In genomic region chr17:14703771-14704170, GRCm38 (mm10) we compare ENCODE assay signal across 26 mouse cellular contexts. TPM values are rescaled to one million over a fixed set of nuclear protein-coding genes. Genes with fewer than 3 reads are reported as not detected.
DNase-seq lines count a peak whose midpoint lies in the region; TF ChIP-seq lines count a peak whose summit lies in the region.
"Had no signal": no experiment of that assay in that cellular context is flagged by ENCODE, and none has a peak within 500 bp of the region (broad histone marks: within the 10 kb centered on the region; RNA-seq: fewer than 3 reads in every experiment).

No protein-coding gene starts in this region.

- no peak for TF ChIP-seq POLR2A in myocyte (IDR thresholded peaks at IDR 0.05; ENCODE audit: insufficient read length, low read depth)

- H3K27me3 ChIP-seq in C2C12 (ENCODE audit: control insufficient read depth, insufficient read depth, insufficient read length) (no peaks in the 10 kb centered on the region), myocyte (ENCODE audit: control insufficient read depth, insufficient read depth, insufficient read length) (no peaks in the 10 kb centered on the region)
- H3K27me3 ChIP-seq: heart, embryonic 15.5 days; limb, embryonic 15.5 days; neural tube, embryonic 15.5 days had no signal

- H3K79me2 ChIP-seq in C2C12 (ENCODE audit: control insufficient read depth, insufficient read depth), result no peaks in the 10 kb centered on the region
- no peaks in the 10 kb centered on the region for H3K79me2 ChIP-seq in myocyte (ENCODE audit: control insufficient read depth, insufficient read depth)

- no peak overlapping the region for H3ac ChIP-seq in C2C12 (ENCODE audit: control insufficient read depth, insufficient read length, low read depth)
- no peak overlapping the region for H3ac ChIP-seq in myocyte (ENCODE audit: control insufficient read depth, insufficient read length)

- peak; percentile 93 for DNase-seq in heart, adult 11 months
- no peak for DNase-seq in heart, adult 8-10 months (ENCODE audit: low spot score)
- no peak for DNase-seq in layer of hippocampus, adult 2 months (ENCODE audit: low spot score in 2 of 2)
- DNase-seq in layer of hippocampus, postnatal 25 days (ENCODE audit: extremely low spot score in 1 of 2, low spot score in 1 of 2), result no peak
- DNase-seq in left cerebral cortex, adult 9 months (ENCODE audit: low spot score in 2 of 2), result no peak
- DNase-seq: adrenal gland, postnatal 14 days; B cell, adult 2 months; cerebellum, adult 8-10 months; cerebellum, postnatal 36 days; gastrocnemius, postnatal 25 days; heart, adult 2 months; kidney, adult 2 months; left cerebral cortex, postnatal 4 days; lung, postnatal 4 days; right cerebral cortex, adult 18-20 months; right cerebral cortex, postnatal 4 days had no signal

- peak overlapping the region; percentile 63 for H3K4me2 ChIP-seq in myocyte (ENCODE audit: low read depth)
- H3K4me2 ChIP-seq: heart, embryonic 15.5 days; limb, embryonic 15.5 days; lung, embryonic 14.5 days; neural tube, embryonic 15.5 days had no signal

- no peak overlapping the region for H3K4me3 ChIP-seq in layer of hippocampus, adult 2 months
- H3K4me3 ChIP-seq in C2C12 (ENCODE audit: insufficient read depth, poor library complexity, severe bottlenecking) (no peak overlapping the region), myocyte (no peak overlapping the region)
- H3K4me3 ChIP-seq: forebrain, embryonic 10.5 days; heart, adult 2 months; heart, embryonic 15.5 days; hindbrain, embryonic 10.5 days; limb, embryonic 15.5 days; neural tube, embryonic 15.5 days had no signal

- H3K36me3 ChIP-seq in C2C12 (ENCODE audit: control insufficient read depth, insufficient read depth) (no peaks in the 10 kb centered on the region), myocyte (ENCODE audit: control insufficient read depth, insufficient read depth) (no peaks in the 10 kb centered on the region)
- H3K36me3 ChIP-seq: forebrain, embryonic 10.5 days; heart, embryonic 15.5 days; hindbrain, embryonic 10.5 days; limb, embryonic 15.5 days; neural tube, embryonic 15.5 days had no signal

- H3K79me3 ChIP-seq in C2C12 (ENCODE audit: low read depth), result no peaks in the 10 kb centered on the region

- TF ChIP-seq CTCF in layer of hippocampus, adult 2 months (conservative IDR thresholded peaks at IDR 0.05), result no peak
- TF ChIP-seq CTCF in C2C12 (IDR thresholded peaks at IDR 0.05; ENCODE audit: control insufficient read depth, insufficient read depth, insufficient read length), result no peak

- peak overlapping the region; percentile 71 for H3K27ac ChIP-seq in layer of hippocampus, adult 2 months
- H3K27ac ChIP-seq: forebrain, embryonic 10.5 days; heart, adult 2 months; heart, embryonic 15.5 days; hindbrain, embryonic 10.5 days; limb, embryonic 15.5 days; liver, embryonic 14.5 days; neural tube, embryonic 15.5 days had no signal

TF ChIP-seq in C2C12, 6 proteins besides CTCF, POLR2A, EP300 and RAD21:
- TF ChIP-seq FOSL1 (IDR thresholded peaks at IDR 0.05; ENCODE audit: insufficient read depth, low read length, poor library complexity, severe bottlenecking) (peak; percentile 7), MYOD1 (IDR thresholded peaks at IDR 0.05; ENCODE audit: control insufficient read depth, insufficient read length, low read depth) (peak; percentile 48), MYOG (IDR thresholded peaks at IDR 0.05; ENCODE audit: control insufficient read depth, extremely low read depth, insufficient read length) (no peak), MAX (IDR thresholded peaks at IDR 0.05) (peak; percentile 96), USF1 (IDR thresholded peaks at IDR 0.05; ENCODE audit: low read depth) (peak; percentile 45), CEBPB (IDR thresholded peaks at IDR 0.05; ENCODE audit: low read depth) (peak; percentile 81)

TF ChIP-seq in myocyte, 11 proteins besides CTCF, POLR2A, EP300 and RAD21:
- TF ChIP-seq TCF3 (IDR thresholded peaks at IDR 0.05; ENCODE audit: insufficient read length, low read depth) (no peak), USF1 (IDR thresholded peaks at IDR 0.05; ENCODE audit: low read depth) (no peak), MYOD1 (IDR thresholded peaks at IDR 0.05; ENCODE audit: control insufficient read depth in 1 of 3, insufficient read length in 2 of 3, low read depth in 2 of 3) (peak in 1 of 3 experiments; percentile 41), MAX (IDR thresholded peaks at IDR 0.05; ENCODE audit: low read depth) (no peak), CEBPB (IDR thresholded peaks at IDR 0.05; ENCODE audit: insufficient read depth, poor library complexity, severe bottlenecking) (peak; percentile 71), REST (IDR thresholded peaks at IDR 0.05; ENCODE audit: insufficient read depth, insufficient read length) (no peak), TCF12 (IDR thresholded peaks at IDR 0.05; ENCODE audit: insufficient read depth, poor library complexity, severe bottlenecking) (no peak), MYOG (IDR thresholded peaks at IDR 0.05; ENCODE audit: control insufficient read depth in 1 of 3, insufficient read depth in 1 of 3, insufficient read length in 2 of 3, low read depth in 2 of 3) (no peak), SRF (IDR thresholded peaks at IDR 0.05; ENCODE audit: control insufficient read depth, insufficient read length, low read depth) (no peak), E2F4 (IDR thresholded peaks at IDR 0.05; ENCODE audit: insufficient read depth) (no peak), POLR2AphosphoS2 (IDR thresholded peaks at IDR 0.05; ENCODE audit: insufficient read length, low read depth) (no peak)

RNA-seq across cellular contexts. Expression of gene Thbs2, which starts 9.7 kb away (rescaled TPM):
- 10 to 100 TPM; 11.8 to 17.1 (median 14.4) TPM for total RNA-seq in heart, adult 8-10 months (2022)
- total RNA-seq in layer of hippocampus, adult 2 months (2021), result 1 to 10 TPM; 3.3 to 3.6 TPM
- total RNA-seq in layer of hippocampus, postnatal 25 days (2021), result 1 to 10 TPM; 3.2 to 3.5 TPM
- 11.5 TPM for polyA plus RNA-seq in C2C12 (2012; fragmentation: generic; extraction: Trizol)
- polyA plus RNA-seq in myocyte (2012; fragmentation: generic; extraction: Trizol), result 15.7 TPM
- total RNA-seq: MEL had no signal
